Mouse (Mus musculus): ENCODE measurements around the gene H2-Q7.
A peak's percentile ranks its signal among the peaks of the same experiment; 100 is the strongest.
"Not testable (repeated sequence)": the region's sequence is repeated elsewhere in the genome, so short reads cannot be mapped to it uniquely, and the experiment has no call there.

H2-Q7 gene

DNA sequence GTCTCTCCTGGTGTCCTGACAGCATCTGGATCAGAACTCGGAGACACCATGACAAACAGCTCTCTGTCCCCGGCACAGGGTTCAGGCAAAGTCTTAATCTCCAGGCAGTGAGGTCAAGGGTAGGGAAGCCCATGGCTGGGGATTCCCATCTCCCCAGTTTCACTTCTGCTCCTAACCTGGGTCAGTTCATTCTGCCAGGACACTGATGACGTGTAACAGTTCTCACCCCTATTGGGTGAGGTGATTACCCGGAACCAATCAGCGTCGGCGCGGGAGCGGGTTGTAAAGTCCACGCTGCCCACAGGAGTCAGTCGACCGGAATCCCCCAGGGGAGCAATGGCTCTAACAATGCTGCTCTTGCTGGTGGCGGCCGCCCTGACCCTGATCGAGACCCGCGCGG lies at the start of gene H2-Q7:
H2-Q7 (plus strand) TSS at position 271 of the 400 bp plus-strand sequence.
- peak; percentile 81 for ATAC-seq (ENCODE audit: insufficient number of reproducible peaks, low FRiP score, low TSS enrichment)

DNA sequence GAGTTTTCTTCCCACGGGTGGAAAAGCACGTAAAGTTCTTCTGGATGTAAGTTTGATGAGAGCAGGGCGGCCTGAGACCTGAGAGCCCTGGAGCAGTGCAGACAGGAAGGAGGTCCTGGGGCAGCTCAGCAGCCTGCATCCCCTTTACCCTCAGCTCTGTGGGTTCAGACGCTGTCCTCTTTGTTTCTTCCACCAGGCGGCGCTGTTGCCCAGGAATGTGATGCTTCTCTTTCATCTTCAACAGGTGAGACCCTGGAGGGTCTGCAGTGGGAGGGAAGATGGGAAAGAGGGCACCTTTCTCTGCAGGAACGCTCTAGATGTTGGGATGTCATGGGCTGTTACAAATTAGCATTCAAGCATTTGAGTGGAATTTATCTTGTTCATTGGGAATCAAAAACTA lies 49.2 kb upstream of the H2-Q7 start:
- ATAC-seq (ENCODE audit: insufficient number of reproducible peaks, low FRiP score, low TSS enrichment): not testable (repeated sequence)

- ATAC-seq (ENCODE audit: insufficient number of reproducible peaks, low FRiP score, low TSS enrichment): not testable (repeated sequence)
Measured at GRCm38 (mm10) chr17:35392671-35393070, 46.3 kb upstream of the H2-Q7 start.

DNA sequence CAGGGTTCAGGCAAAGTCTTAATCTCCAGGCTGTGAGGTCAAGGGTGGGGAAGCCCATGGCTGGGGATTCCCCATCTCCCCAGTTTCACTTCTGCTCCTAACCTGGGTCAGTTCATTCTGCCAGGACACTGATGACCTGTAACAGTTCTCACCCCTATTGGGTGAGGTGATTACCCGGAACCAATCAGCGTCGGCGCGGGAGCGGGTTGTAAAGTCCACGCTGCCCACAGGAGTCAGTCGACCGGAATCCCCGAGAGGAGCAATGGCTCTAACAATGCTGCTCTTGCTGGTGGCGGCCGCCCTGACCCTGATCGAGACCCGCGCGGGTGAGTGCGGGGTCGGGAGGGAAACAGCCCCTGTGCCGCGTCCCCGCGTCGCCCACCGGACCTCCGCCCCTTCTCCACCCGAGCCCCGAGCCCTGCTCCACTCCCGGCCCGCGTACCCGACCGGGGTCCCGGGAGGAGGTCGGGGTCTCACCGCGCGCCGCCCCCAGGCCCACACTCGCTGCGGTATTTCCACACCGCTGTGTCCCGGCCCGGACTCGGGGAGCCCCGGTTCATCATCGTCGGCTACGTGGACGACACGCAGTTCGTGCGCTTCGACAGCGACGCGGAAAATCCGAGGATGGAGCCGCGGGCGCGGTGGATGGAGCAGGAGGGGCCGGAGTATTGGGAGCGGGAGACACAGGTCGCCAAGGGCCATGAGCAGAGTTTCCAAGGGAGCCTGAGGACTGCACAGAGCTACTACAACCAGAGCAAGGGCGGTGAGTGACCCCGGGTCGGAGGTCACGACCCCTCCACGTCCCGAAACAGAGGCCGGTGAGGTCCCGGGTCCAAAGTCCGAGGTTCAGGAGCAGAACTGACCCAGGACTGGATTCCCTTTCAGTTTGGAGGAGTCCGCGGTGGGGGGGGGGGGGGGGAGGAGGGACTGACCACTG lies 44.8 kb upstream of the H2-Q7 start:
- peak; percentile 56; the same call in 1 of the 2 replicates for ATAC-seq (ENCODE audit: insufficient number of reproducible peaks, low FRiP score, low TSS enrichment)

DNA sequence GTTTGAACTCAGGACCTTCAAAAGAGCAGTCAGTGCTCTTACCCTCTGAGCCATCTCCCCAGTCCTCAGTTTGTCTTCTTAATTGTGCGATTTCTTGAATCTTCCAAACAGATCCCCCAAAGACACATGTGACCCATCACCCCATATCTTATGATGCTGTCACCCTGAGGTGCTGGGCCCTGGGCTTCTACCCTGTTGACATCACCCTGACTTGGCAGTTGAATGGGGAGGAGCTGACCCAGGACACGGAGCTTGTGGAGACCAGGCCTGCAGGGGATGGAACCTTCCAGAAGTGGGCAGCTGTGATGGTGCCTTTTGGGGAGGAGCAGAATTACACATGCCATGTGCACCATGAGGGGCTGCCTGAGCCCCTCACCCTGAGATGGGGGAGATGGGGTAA lies 42.0 kb upstream of the H2-Q7 start:
- not testable (repeated sequence) for ATAC-seq (ENCODE audit: insufficient number of reproducible peaks, low FRiP score, low TSS enrichment)

GRCm38 (mm10) chr17:35413057-35413456 lies 25.9 kb upstream of the H2-Q7 start:
- not testable (repeated sequence) for ATAC-seq (ENCODE audit: insufficient number of reproducible peaks, low FRiP score, low TSS enrichment)

GRCm38 (mm10) chr17:35415273-35416129 lies 23.5 kb upstream of the H2-Q7 start:
- not testable (repeated sequence) for ATAC-seq (ENCODE audit: insufficient number of reproducible peaks, low FRiP score, low TSS enrichment)

- no peak for ATAC-seq (ENCODE audit: insufficient number of reproducible peaks, low FRiP score, low TSS enrichment)
Measured at GRCm38 (mm10) chr17:35418772-35419171, 20.2 kb upstream of the H2-Q7 start.

- ATAC-seq (ENCODE audit: insufficient number of reproducible peaks, low FRiP score, low TSS enrichment): not testable (repeated sequence)
Measured at GRCm38 (mm10) chr17:35419564-35419963, 19.4 kb upstream of the H2-Q7 start.

GRCm38 (mm10) chr17:35420206-35420810 lies 18.6 kb upstream of the H2-Q7 start:
- ATAC-seq (ENCODE audit: insufficient number of reproducible peaks, low FRiP score, low TSS enrichment): not testable (repeated sequence)

GRCm38 (mm10) chr17:35421331-35421730 lies 17.6 kb upstream of the H2-Q7 start:
- ATAC-seq (ENCODE audit: insufficient number of reproducible peaks, low FRiP score, low TSS enrichment): not testable (repeated sequence)

GRCm38 (mm10) chr17:35422360-35422759 lies 16.6 kb upstream of the H2-Q7 start:
- not testable (repeated sequence) for ATAC-seq (ENCODE audit: insufficient number of reproducible peaks, low FRiP score, low TSS enrichment)

DNA sequence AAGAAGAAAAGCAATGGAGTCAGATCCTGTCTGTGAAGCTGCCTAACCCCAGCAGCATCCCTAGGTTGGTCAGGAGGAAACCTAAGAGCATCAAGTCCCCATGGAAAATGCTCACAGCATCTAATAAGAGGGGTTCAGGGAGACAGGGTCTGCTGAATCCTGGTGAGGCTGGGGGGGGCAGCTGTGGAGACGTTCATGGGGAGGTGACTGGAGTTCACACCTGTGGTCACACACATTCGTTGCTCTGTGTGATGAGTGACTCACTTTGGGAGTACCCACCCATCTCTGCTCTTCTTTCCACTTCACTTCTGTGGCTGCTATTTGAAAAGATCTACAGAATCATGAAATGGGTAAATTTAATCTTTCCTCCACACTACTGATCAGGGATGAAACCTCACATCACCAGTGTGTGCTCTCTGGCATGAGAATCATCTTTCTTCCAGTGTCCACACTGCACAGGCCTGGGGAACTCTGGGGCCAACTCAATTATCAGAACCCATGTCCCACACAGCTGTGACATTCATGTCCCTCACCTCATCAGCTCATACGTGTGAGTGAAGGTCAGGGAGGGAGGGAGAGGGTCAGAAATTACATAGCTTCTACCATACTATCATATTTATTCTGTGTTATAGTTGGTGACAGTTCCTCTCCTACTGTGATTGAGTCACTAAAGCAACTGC lies 15.7 kb upstream of the H2-Q7 start:
- ATAC-seq (ENCODE audit: insufficient number of reproducible peaks, low FRiP score, low TSS enrichment): not testable (repeated sequence)

GRCm38 (mm10) chr17:35424106-35424505 lies 14.8 kb upstream of the H2-Q7 start:
- not testable (repeated sequence) for ATAC-seq (ENCODE audit: insufficient number of reproducible peaks, low FRiP score, low TSS enrichment)

GRCm38 (mm10) chr17:35424624-35425416 lies 14.1 kb upstream of the H2-Q7 start, which contains the start of gene H2-Q6:
TSS of gene H2-Q6 (plus strand) at chr17:35424850.
- ATAC-seq (ENCODE audit: insufficient number of reproducible peaks, low FRiP score, low TSS enrichment): peak; percentile 81

GRCm38 (mm10) chr17:35425474-35425873 lies 13.5 kb upstream of the H2-Q7 start:
- ATAC-seq (ENCODE audit: insufficient number of reproducible peaks, low FRiP score, low TSS enrichment): not testable (repeated sequence)

DNA sequence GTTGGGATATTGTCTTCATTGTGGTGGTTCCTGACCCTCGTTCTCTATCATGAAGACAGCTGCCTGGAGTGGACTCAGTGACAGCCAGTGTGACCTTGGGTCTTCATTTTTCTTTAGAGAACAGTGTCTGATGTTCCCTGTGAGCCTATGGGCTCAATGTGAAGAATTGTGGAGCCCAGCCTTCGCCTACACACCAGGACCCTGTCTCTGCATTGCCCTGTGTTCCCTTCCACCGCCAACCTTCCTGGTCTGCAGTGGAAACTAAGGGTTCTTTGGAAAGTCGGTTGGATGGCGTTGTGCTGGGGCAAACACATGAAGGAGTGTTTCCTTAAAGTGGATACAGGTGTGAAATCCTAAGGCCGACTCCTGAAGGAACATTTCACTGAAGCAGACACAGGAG lies 10.1 kb upstream of the H2-Q7 start:
- not testable (repeated sequence) for ATAC-seq (ENCODE audit: insufficient number of reproducible peaks, low FRiP score, low TSS enrichment)

DNA sequence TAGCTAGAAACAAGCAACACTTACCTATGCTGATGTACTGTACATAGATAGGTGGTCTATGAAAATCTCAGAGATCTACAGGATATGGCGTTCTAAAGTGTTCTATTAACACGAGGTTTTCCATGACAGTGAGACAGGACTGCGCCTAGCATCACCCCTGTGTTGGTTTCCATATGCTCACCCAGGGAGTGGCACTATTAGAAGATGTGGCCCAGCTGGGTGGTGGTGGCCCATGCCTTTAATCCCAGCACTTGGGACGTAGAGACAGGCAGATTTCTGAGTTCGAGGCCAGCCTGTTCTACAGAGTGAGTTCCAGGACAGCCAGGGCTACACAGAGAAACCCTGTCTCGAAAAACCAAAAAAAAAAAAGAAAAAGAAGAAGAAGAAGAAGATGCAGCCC lies 8.3 kb upstream of the H2-Q7 start:
- ATAC-seq (ENCODE audit: insufficient number of reproducible peaks, low FRiP score, low TSS enrichment): not testable (repeated sequence)

GRCm38 (mm10) chr17:35432167-35432566 lies 6.8 kb upstream of the H2-Q7 start:
- not testable (repeated sequence) for ATAC-seq (ENCODE audit: insufficient number of reproducible peaks, low FRiP score, low TSS enrichment)
